ENCODE assay signal across 15 mouse cellular contexts in the genomic region with DNA sequence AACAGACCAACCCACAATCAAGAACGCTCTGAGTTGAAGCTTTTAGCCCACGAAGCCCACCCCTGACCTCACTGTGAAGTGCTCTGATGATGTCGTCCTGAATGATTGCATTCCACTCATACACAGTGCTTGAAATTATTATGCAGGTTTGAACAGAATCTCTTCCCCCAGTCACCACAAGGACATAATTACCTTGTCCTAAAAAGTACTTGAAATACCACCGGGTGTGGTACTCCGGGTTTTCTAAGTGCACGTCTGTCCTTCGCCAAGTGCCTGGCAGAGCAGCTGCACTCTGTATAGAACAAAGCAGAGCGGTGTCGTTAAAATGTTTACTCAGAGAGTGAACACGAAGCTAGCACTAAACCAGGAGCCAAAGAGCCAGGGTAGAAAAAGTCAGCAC.
DNase-seq lines count a peak whose midpoint lies in the region; ATAC-seq lines count a peak whose summit lies in the region.
"Had no signal": no experiment of that assay in that cellular context is flagged by ENCODE, and none has a peak within 500 bp of the region (broad histone marks: within the 10 kb centered on the region; RNA-seq: fewer than 3 reads in every experiment).

No protein-coding gene starts in this region.

- peak overlapping the region; percentile 19; the same call in 1 of the 2 replicates for H3K4me2 ChIP-seq in heart, embryonic 12.5 days
- H3K4me2 ChIP-seq in midbrain, embryonic 14.5 days (ENCODE audit: low read length), result no peak overlapping the region
- no peak overlapping the region for H3K4me2 ChIP-seq in midbrain, embryonic 11.5 days
- H3K4me2 ChIP-seq in limb, embryonic 12.5 days, result no peak overlapping the region
- H3K4me2 ChIP-seq: neural tube, embryonic 13.5 days had no signal

- no peaks in the 10 kb centered on the region for H3K36me3 ChIP-seq in heart, embryonic 12.5 days
- H3K36me3 ChIP-seq in midbrain, embryonic 14.5 days (ENCODE audit: control insufficient read depth, insufficient read depth, low read length), result no peaks in the 10 kb centered on the region
- no peaks in the 10 kb centered on the region for H3K36me3 ChIP-seq in midbrain, embryonic 11.5 days (ENCODE audit: control insufficient read depth, insufficient read depth, low read length)
- H3K36me3 ChIP-seq in limb, embryonic 12.5 days, result no peaks in the 10 kb centered on the region
- H3K36me3 ChIP-seq: neural tube, embryonic 13.5 days had no signal

- no peak for ATAC-seq in heart, embryonic 12.5 days (ENCODE audit: insufficient number of reproducible peaks, low FRiP score)
- no peak for ATAC-seq in midbrain, embryonic 14.5 days (ENCODE audit: low FRiP score, low TSS enrichment)
- no peak for ATAC-seq in midbrain, embryonic 11.5 days (ENCODE audit: low FRiP score)
- no peak for ATAC-seq in limb, embryonic 12.5 days (ENCODE audit: insufficient number of reproducible peaks, insufficient read depth, low FRiP score, low TSS enrichment, low read depth)
- ATAC-seq: hindbrain, embryonic 16.5 days had no signal

- no peak overlapping the region for H3K27ac ChIP-seq in heart, embryonic 12.5 days (ENCODE audit: poor library complexity, severe bottlenecking)
- no peak overlapping the region for H3K27ac ChIP-seq in midbrain, embryonic 14.5 days (replicated peaks; ENCODE audit: low read depth, low read length)
- no peak overlapping the region for H3K27ac ChIP-seq in midbrain, embryonic 11.5 days (ENCODE audit: low read depth, low read length)
- 0 out of 2 replicates have a peak overlapping the region, but pooled peaks have one; percentile 7 for H3K27ac ChIP-seq in limb, embryonic 12.5 days
- H3K27ac ChIP-seq: neural tube, embryonic 13.5 days had no signal

- WGBS in heart, embryonic 12.5 days, result 30% methylated on average over 10 of the region's 10 CpGs
- 80% methylated on average over 10 of the region's 10 CpGs for WGBS in midbrain, embryonic 14.5 days
- WGBS in midbrain, embryonic 11.5 days, result 80% methylated on average over 10 of the region's 10 CpGs
- 28% methylated on average over 10 of the region's 10 CpGs for WGBS in limb, embryonic 12.5 days

- H3K4me3 ChIP-seq in heart, embryonic 12.5 days, result no peak overlapping the region
- H3K4me3 ChIP-seq in midbrain, embryonic 14.5 days (replicated peaks; ENCODE audit: low read depth, low read length), result no peak overlapping the region
- H3K4me3 ChIP-seq in midbrain, embryonic 11.5 days (ENCODE audit: low read depth, low read length), result no peak overlapping the region
- no peak overlapping the region for H3K4me3 ChIP-seq in limb, embryonic 12.5 days (replicated peaks)
- H3K4me3 ChIP-seq: neural tube, embryonic 13.5 days had no signal

- no peaks in the 10 kb centered on the region for H3K9me3 ChIP-seq in heart, embryonic 12.5 days (replicated peaks)
- H3K9me3 ChIP-seq in midbrain, embryonic 14.5 days (ENCODE audit: control insufficient read depth, low read length), result no peaks in the 10 kb centered on the region
- H3K9me3 ChIP-seq in midbrain, embryonic 11.5 days (ENCODE audit: control insufficient read depth, low read length), result no peaks in the 10 kb centered on the region
- H3K9me3 ChIP-seq in limb, embryonic 12.5 days, result no peaks in the 10 kb centered on the region
- H3K9me3 ChIP-seq: neural tube, embryonic 13.5 days had no signal

- no peak overlapping the region for H3K9ac ChIP-seq in heart, embryonic 12.5 days
- no peak overlapping the region for H3K9ac ChIP-seq in midbrain, embryonic 14.5 days (replicated peaks; ENCODE audit: low read length)
- H3K9ac ChIP-seq in midbrain, embryonic 11.5 days (ENCODE audit: low read length), result no peak overlapping the region
- no peak overlapping the region for H3K9ac ChIP-seq in limb, embryonic 12.5 days (replicated peaks)
- H3K9ac ChIP-seq: neural tube, embryonic 13.5 days had no signal

- DNase-seq in heart, adult 9 months (ENCODE audit: low spot score in 2 of 2), result no peak
- peak; percentile 4 for DNase-seq in midbrain, embryonic 14.5 days
- no peak for DNase-seq in midbrain, embryonic 11.5 days (ENCODE audit: low spot score, missing footprints)
- no peak for DNase-seq in thymus, postnatal 0 days (ENCODE audit: low spot score)
- DNase-seq in adrenal gland, postnatal 14 days, result no peak
- DNase-seq: adrenal gland, postnatal 10 days; cerebellum, adult 9-11 months; embryo, embryonic 11 days; gastrocnemius, postnatal 10 days; kidney, adult 18-20 months; kidney, postnatal 14 days had no signal

- H3K4me1 ChIP-seq in heart, embryonic 12.5 days (replicated peaks), result peaks cover 11% of the 10 kb centered on the region
- H3K4me1 ChIP-seq in midbrain, embryonic 14.5 days (ENCODE audit: control insufficient read depth, insufficient read depth, low read length), result no peaks in the 10 kb centered on the region
- no peaks in the 10 kb centered on the region for H3K4me1 ChIP-seq in midbrain, embryonic 11.5 days (ENCODE audit: control insufficient read depth, insufficient read depth, low read length)
- H3K4me1 ChIP-seq in limb, embryonic 12.5 days (replicated peaks), result peaks cover 7% of the 10 kb centered on the region
- H3K4me1 ChIP-seq: neural tube, embryonic 13.5 days had no signal

- no peaks in the 10 kb centered on the region for H3K27me3 ChIP-seq in heart, embryonic 12.5 days (replicated peaks)
- no peaks in the 10 kb centered on the region for H3K27me3 ChIP-seq in midbrain, embryonic 14.5 days (ENCODE audit: control insufficient read depth, insufficient read depth, low read length)
- no peaks in the 10 kb centered on the region for H3K27me3 ChIP-seq in midbrain, embryonic 11.5 days (ENCODE audit: control insufficient read depth, insufficient read depth, low read length)
- no peaks in the 10 kb centered on the region for H3K27me3 ChIP-seq in limb, embryonic 12.5 days
- H3K27me3 ChIP-seq: neural tube, embryonic 13.5 days had no signal
